Mouse (Mus musculus) stomach, embryonic 14.5 days (tissue): ENCODE results near the gene Fgf16. TPM values are rescaled to one million over a fixed set of nuclear protein-coding genes. Genes with fewer than 3 reads are reported as not detected.

Experiments used
- polyA plus RNA-seq: library from polyadenylated mRNA; unstranded; fragments of >200 nt; fragmentation: Nextera tagmentation; extraction: Ambion mirVana; gene quantifications from 2 replicates; pipeline ENCODE4 v1.2.1, GENCODE M21; 2014

The Fgf16 gene
- polyA plus RNA-seq, 1 experiment from 2014 or later: 0.20 TPM

Other genes starting within 250 kb of the Fgf16 start
- 223 and 224 TPM in 2 replicates for gene Atrx, start 165.1 kb downstream of the Fgf16 start, polyA plus RNA-seq
- gene Magt1, start 247.6 kb downstream of the Fgf16 start, polyA plus RNA-seq: 68.6 and 73.6 TPM in 2 replicates